Mouse (Mus musculus) myocyte (in vitro differentiated cells): Measurements from ENCODE around the gene Topbp1.

Experiments used
- CEBPB ChIP-seq: IDR thresholded peaks from 2 replicates; pipeline ENCODE4 v1.6.1; 2011; ENCODE audit warnings: mild to moderate bottlenecking, moderate library complexity; ENCODE audit not compliant: poor library complexity, insufficient read depth, severe bottlenecking
- E2F4 ChIP-seq: IDR thresholded peaks from one replicate; pipeline ENCODE4 v1.6.1; 2011; ENCODE audit warnings: mild to moderate bottlenecking, control low read depth, moderate library complexity; ENCODE audit not compliant: insufficient read depth
- MAX ChIP-seq: IDR thresholded peaks from one replicate; pipeline ENCODE4 v1.6.1; 2011; ENCODE audit warnings: low read depth, mild to moderate bottlenecking, control low read depth
- MYOD1 ChIP-seq, 3 experiments: IDR thresholded peaks; one replicate each; pipeline ENCODE4 v1.6.1; 2011; ENCODE audit warnings: control low read depth in 2 of 3, low read depth in 2 of 3, mild to moderate bottlenecking in 2 of 3, moderate library complexity in 1 of 3; ENCODE audit not compliant: insufficient read length in 2 of 3, control insufficient read depth in 1 of 3
- MYOG ChIP-seq, 3 experiments: IDR thresholded peaks; one replicate each; pipeline ENCODE4 v1.6.1; 2011; ENCODE audit warnings: control low read depth in 2 of 3, low read depth in 2 of 3, mild to moderate bottlenecking in 2 of 3; ENCODE audit not compliant: insufficient read length in 2 of 3, control insufficient read depth in 1 of 3, insufficient read depth in 1 of 3
- POLR2A ChIP-seq: IDR thresholded peaks from one replicate; pipeline ENCODE4 v1.6.1; 2011; ENCODE audit warnings: low read depth, mild to moderate bottlenecking, control low read depth, moderate library complexity; ENCODE audit not compliant: insufficient read length
- POLR2AphosphoS2 ChIP-seq: IDR thresholded peaks from one replicate; pipeline ENCODE4 v1.6.1; 2011; ENCODE audit warnings: low read depth, control low read depth; ENCODE audit not compliant: insufficient read length
- TCF12 ChIP-seq: IDR thresholded peaks from one replicate; pipeline ENCODE4 v1.6.1; 2011; ENCODE audit warnings: mild to moderate bottlenecking, control low read depth; ENCODE audit not compliant: poor library complexity, insufficient read depth, severe bottlenecking
- USF1 ChIP-seq: IDR thresholded peaks from one replicate; pipeline ENCODE4 v1.6.1; 2011; ENCODE audit warnings: low read depth, mild to moderate bottlenecking, control low read depth, moderate library complexity

- TF ChIP-seq POLR2A, result no peak
- no peak for TF ChIP-seq E2F4
- TF ChIP-seq USF1, result no peak
- no peak for TF ChIP-seq TCF12
- no peak for TF ChIP-seq CEBPB
- TF ChIP-seq POLR2AphosphoS2, result no peak
- TF ChIP-seq MYOD1 (IDR thresholded peaks at IDR 0.05; ENCODE audit: control insufficient read depth in 1 of 3, insufficient read length in 2 of 3, low read depth in 2 of 3), result no peak
- no peak for TF ChIP-seq MYOG (IDR thresholded peaks at IDR 0.05; ENCODE audit: control insufficient read depth in 1 of 3, insufficient read depth in 1 of 3, insufficient read length in 2 of 3, low read depth in 2 of 3)
- no peak for TF ChIP-seq MAX
Observed at GRCm38 (mm10) chr9:103309832-103310231, 4.8 kb downstream of the Topbp1 start.
